Mouse (Mus musculus) cerebellum, postnatal 36 days (tissue): ENCODE measurements at regions not wholly inside any gene's neighbourhood (a gene's known extent, or its start where the extent isn't known, plus 50 kb on each side); places are given as distances from the start of the nearest gene placed in this dataset.

Source experiments
- DNase-seq, 2 experiments: peaks; one replicate each; pipeline ENCODE4 v3.0.0; 2021 to 2022; ENCODE audit warnings: mixed read lengths in 2 of 2

- peak; percentile 45 to 54 for DNase-seq
These were observed 99.0 kb upstream of the Slc7a12 start for GRCm38 (mm10) chr3:14381421-14381992.

GRCm38 (mm10) chr3:14390656-14391055, 89.8 kb upstream of the Slc7a12 start:
- no peak for DNase-seq

GRCm38 (mm10) chr3:14398676-14399075, 81.8 kb upstream of the Slc7a12 start:
- no peak for DNase-seq

- DNase-seq, result no peak
These were observed 71.9 kb upstream of the Slc7a12 start for GRCm38 (mm10) chr3:14408435-14409125.
